Mouse (Mus musculus) intestine, postnatal 0 days (tissue): ENCODE results near the gene Lmntd1. TPM values are rescaled to one million over a fixed set of nuclear protein-coding genes. Genes with fewer than 3 reads are reported as not detected.

ENCODE experiments used
- ATAC-seq: fragments of 200-750 bp; cut with Nextera tagmentation; 2 replicates; pipeline ENCODE4 v1.8.0; 2017; ENCODE audit warnings: mild to moderate bottlenecking, moderate TSS enrichment, moderate library complexity
- H3K27ac ChIP-seq: fragments of 300-500 bp; sonication (generic); 2 replicates; pipeline ENCODE4 v1.5.1; 2014; ENCODE audit warnings: mild to moderate bottlenecking, low read depth, low read length, moderate library complexity
- H3K27me3 ChIP-seq: fragments of 300-500 bp; sonication (generic); replicated peaks from 2 replicates; pipeline ENCODE4 v1.6.1; 2014; ENCODE audit warnings: low read length, mixed read lengths; ENCODE audit not compliant: control insufficient read depth, insufficient read depth
- H3K36me3 ChIP-seq: fragments of 300-500 bp; sonication (generic); 2 replicates; pipeline ENCODE4 v1.6.1; 2014; ENCODE audit warnings: mild to moderate bottlenecking, moderate library complexity; ENCODE audit not compliant: control insufficient read depth, insufficient read depth
- H3K4me1 ChIP-seq: fragments of 300-500 bp; sonication (generic); replicated peaks from 2 replicates; pipeline ENCODE4 v1.6.1; 2014; ENCODE audit warnings: antibody characterized with exemption, low read length, mixed read lengths; ENCODE audit not compliant: control insufficient read depth, insufficient read depth
- H3K4me2 ChIP-seq: fragments of 300-500 bp; sonication (generic); replicated peaks from 2 replicates; pipeline ENCODE4 v1.6.1; 2014; ENCODE audit warnings: low read depth, mild to moderate bottlenecking, moderate library complexity
- H3K4me3 ChIP-seq: fragments of 300-500 bp; sonication (generic); 2 replicates; pipeline ENCODE4 v1.5.1; 2014; ENCODE audit warnings: low read depth, low read length
- H3K9ac ChIP-seq: fragments of 300-500 bp; sonication (generic); 2 replicates; pipeline ENCODE4 v1.6.1; 2014; ENCODE audit warnings: mild to moderate bottlenecking, low read depth, low read length
- H3K9me3 ChIP-seq: fragments of 300-500 bp; sonication (generic); 2 replicates; pipeline ENCODE4 v1.6.1; 2016; ENCODE audit warnings: mixed run types; ENCODE audit not compliant: control insufficient read depth
- CTCF ChIP-seq: sonication (generic); IDR thresholded peaks from 2 replicates; pipeline ENCODE4 v1.5.1; 2016; ENCODE audit warnings: low read depth, mild to moderate bottlenecking, control low read depth, antibody characterized with exemption, moderate library complexity
- WGBS: fragments of 180-500 bp; shearing (Covaris S2); extraction: QIAGEN DNeasy Blood & Tissue Kit; methylation state at CpG from one replicate; pipeline ENCODE4 v1.1.7; 2014; 5-methylcytosine and 5-hydroxymethylcytosine counted together
- polyA plus RNA-seq: library from polyadenylated mRNA; unstranded; fragments of >200 nt; fragmentation: Nextera tagmentation; extraction: Ambion mirVana; gene quantifications from 2 replicates; pipeline ENCODE4 v1.2.1, GENCODE M21; 2015

Gene Lmntd1
- polyA plus RNA-seq, 1 experiment from 2014 or later: 0.61 TPM

DNA sequence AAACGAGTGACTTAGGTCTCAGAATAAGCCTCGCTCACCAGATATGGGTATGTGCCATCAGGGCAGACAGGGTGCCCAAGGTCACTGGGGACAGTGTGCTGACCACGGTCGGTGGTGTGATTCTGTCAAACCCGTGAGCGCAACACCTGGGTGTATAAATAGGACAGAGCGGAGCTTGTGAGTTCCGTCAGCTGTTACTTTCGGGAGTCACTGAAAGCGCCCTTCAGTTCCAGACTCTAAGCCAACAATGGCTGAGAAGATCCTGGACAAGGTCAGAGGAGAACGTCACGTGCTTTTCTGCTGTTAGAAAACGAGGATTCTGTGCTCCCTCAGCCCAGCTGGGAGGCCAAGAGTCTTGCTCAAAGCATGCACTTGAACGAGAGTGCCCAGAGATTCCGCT lies 157.1 kb downstream of the Lmntd1 start:
- WGBS: 73% methylated on average over 15 of the region's 15 CpGs
- no peak for ATAC-seq

DNA sequence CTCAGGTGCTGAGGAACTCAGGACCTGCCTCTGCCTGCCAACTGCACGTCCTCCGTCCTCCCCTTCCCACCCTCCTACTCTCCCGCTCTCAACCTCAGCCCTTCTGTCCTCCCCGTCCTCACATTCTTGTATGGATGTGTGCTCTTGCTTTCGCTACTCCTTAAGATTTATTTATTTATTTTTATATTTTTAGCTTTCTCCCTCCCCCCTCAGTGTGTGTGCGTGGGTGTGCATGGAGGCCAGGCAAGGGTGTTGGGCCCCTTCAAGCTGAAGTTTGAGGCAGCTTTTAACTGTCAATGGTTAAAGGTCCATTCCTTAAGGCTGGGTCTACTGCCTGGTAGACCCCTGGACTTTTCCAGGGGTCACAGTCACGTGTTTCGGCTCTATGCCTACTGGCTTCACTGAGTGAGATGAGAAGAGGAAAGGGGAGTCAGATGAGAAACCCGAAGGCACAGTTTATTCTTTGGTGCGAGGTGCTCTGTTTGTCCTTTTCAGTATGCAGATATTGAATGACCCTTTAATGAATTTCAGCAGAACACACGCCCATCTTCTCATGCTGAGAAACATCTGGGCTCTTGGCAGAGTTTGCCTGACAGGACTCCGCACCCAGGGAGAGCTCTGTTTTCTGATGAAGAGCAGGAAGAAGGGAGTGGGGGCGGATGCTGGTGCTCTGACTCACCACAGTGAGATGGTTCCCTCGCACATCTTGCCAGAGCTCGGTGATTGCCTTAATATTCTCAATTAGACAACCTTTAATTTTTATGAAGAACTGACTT lies 163.3 kb downstream of the Lmntd1 start:
- 55% methylated on average over 15 of the region's 15 CpGs for WGBS
- H3K4me2 ChIP-seq: no peak overlapping the region
- TF ChIP-seq CTCF: no peak
- H3K9me3 ChIP-seq: no peaks in the 10 kb centered on the region
- no peak overlapping the region for H3K9ac ChIP-seq
- no peaks in the 10 kb centered on the region for H3K4me1 ChIP-seq
- 0 out of 2 replicates have a peak, but pooled peaks have one; percentile 19 for ATAC-seq
- H3K27me3 ChIP-seq: no peaks in the 10 kb centered on the region
- H3K4me3 ChIP-seq: no peak overlapping the region
- H3K36me3 ChIP-seq: no peaks in the 10 kb centered on the region
- no peak overlapping the region for H3K27ac ChIP-seq

More for the DNA sequence above, 157.1 kb downstream of the Lmntd1 start:
- H3K36me3 ChIP-seq: no peaks in the 10 kb centered on the region
- H3K27ac ChIP-seq: no peak overlapping the region
- no peak overlapping the region for H3K4me3 ChIP-seq
- H3K9ac ChIP-seq: no peak overlapping the region
- H3K9me3 ChIP-seq: no peaks in the 10 kb centered on the region
- H3K27me3 ChIP-seq: no peaks in the 10 kb centered on the region
- TF ChIP-seq CTCF: no peak
- H3K4me1 ChIP-seq: no peaks in the 10 kb centered on the region
- H3K4me2 ChIP-seq: no peak overlapping the region

DNA sequence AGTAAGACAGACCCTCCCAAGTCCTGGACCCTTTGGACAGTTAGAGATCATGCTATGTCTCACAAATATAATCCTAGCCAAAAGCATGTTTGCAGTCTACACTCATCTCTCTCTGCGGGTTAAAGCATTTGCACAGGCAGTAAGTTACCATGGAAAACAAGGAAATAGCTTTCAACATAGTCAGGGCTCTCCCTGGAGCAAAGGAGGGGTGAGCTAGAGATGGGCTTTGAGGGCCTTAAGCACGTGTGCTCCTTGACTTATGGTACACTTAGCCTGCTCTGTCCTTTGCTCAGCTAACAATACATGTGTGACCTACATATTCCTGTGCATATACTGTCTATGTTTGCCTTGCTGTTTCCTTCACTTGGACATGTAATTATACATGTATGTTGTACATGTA lies 165.8 kb downstream of the Lmntd1 start:
- no peaks in the 10 kb centered on the region for H3K9me3 ChIP-seq
- H3K4me3 ChIP-seq: no peak overlapping the region
- no peak for TF ChIP-seq CTCF
- no peak overlapping the region for H3K4me2 ChIP-seq
- H3K9ac ChIP-seq: no peak overlapping the region
- H3K27ac ChIP-seq: no peak overlapping the region
- WGBS: 43% methylated on average over 2 of the region's 2 CpGs
- H3K27me3 ChIP-seq: no peaks in the 10 kb centered on the region
- no peak for ATAC-seq
- no peaks in the 10 kb centered on the region for H3K4me1 ChIP-seq
- H3K36me3 ChIP-seq: no peaks in the 10 kb centered on the region

DNA sequence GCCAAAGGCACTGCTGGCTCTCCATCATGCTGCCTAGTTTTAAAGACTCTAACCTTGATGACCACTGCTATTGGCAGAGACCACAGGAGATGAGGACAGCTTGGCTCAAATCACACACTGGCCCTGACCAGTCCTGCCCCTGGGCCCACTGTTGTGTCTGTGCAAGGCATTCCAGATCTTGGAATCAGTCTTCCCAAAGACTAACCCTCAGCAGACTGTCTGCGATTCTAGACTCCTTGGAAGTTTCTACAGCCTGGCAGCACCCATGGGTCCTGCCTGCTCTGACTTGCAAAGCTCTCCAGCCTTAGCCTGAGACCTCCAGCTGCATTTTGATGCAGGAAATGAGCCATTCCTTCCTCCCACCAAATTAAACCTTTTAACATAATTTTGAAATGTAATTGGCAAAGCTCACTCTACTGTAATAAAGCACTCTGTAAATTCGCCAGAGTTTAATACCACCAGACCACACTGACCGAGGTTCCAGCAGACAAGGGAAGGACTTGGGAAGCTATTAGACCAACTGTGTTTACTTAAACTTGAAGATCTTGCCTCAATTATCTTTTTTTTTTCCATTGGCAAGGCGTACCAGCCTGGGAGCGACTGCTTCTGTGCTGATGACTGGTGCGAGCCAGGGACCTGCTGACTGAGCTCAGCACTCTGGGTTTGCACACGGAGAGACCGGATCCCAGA lies 168.2 kb downstream of the Lmntd1 start:
- 57% methylated on average over 8 of the region's 8 CpGs for WGBS
- no peaks in the 10 kb centered on the region for H3K36me3 ChIP-seq
- no peak for ATAC-seq
- H3K9me3 ChIP-seq: no peaks in the 10 kb centered on the region
- H3K4me2 ChIP-seq: no peak overlapping the region
- no peaks in the 10 kb centered on the region for H3K4me1 ChIP-seq
- no peak overlapping the region for H3K9ac ChIP-seq
- no peak overlapping the region for H3K27ac ChIP-seq
- no peak for TF ChIP-seq CTCF
- H3K27me3 ChIP-seq: no peaks in the 10 kb centered on the region
- no peak overlapping the region for H3K4me3 ChIP-seq

DNA sequence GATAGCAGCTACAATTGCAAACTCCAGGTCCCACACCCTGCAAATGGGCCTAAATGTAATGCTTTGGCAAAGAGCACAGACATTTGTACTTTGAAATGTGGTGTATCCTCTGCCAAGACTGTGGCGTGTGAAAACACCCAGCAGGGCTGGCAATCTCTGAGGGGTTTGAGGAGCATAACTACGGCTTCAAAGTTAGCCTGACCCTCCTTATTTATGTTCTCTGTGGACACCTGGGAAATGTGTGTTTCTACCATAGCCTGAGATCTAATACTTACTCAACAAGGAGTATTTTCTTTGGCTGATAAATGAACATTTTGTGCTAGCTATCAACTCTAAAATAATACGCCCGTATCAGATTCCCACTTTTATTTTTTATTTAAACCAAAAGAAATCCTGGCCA lies 168.7 kb downstream of the Lmntd1 start:
- H3K36me3 ChIP-seq: no peaks in the 10 kb centered on the region
- H3K4me3 ChIP-seq: no peak overlapping the region
- no peaks in the 10 kb centered on the region for H3K4me1 ChIP-seq
- H3K9me3 ChIP-seq: no peaks in the 10 kb centered on the region
- no peak for ATAC-seq
- TF ChIP-seq CTCF: no peak
- H3K9ac ChIP-seq: no peak overlapping the region
- H3K4me2 ChIP-seq: no peak overlapping the region
- H3K27ac ChIP-seq: no peak overlapping the region
- WGBS: 76% methylated on average over 4 of the region's 4 CpGs
- no peaks in the 10 kb centered on the region for H3K27me3 ChIP-seq

DNA sequence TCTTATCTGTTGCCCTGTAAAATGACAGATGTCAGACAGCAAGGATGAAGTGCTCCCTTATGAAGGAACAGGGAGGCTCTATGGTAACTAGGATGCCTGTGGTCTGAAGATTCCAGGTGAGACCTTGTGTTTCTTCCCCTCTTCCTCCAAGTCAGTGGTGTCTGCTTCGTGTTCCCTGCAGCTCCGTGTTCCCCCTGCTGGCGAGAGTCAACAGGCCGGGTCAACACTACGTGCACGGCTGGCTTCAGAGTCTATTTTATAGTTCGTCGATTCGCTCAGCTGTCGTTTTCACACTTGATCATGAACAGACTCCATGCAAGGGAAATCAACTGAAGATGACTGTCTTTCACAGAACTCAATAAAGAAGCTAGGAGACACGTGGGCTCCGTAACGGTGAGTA lies 171.3 kb downstream of the Lmntd1 start:
- H3K4me2 ChIP-seq: no peak overlapping the region
- no peak overlapping the region for H3K27ac ChIP-seq
- no peaks in the 10 kb centered on the region for H3K9me3 ChIP-seq
- H3K27me3 ChIP-seq: no peaks in the 10 kb centered on the region
- ATAC-seq: no peak
- peak; percentile 73 for TF ChIP-seq CTCF
- no peaks in the 10 kb centered on the region for H3K36me3 ChIP-seq
- 43% methylated on average over 13 of the region's 13 CpGs for WGBS
- no peak overlapping the region for H3K4me3 ChIP-seq
- no peaks in the 10 kb centered on the region for H3K4me1 ChIP-seq
- H3K9ac ChIP-seq: no peak overlapping the region
